Mouse (Mus musculus): ENCODE results near the gene Gm17428. TPM values are rescaled to one million over a fixed set of nuclear protein-coding genes. Genes with fewer than 3 reads are reported as not detected.
"Not testable (repeated sequence)": the region's sequence is repeated elsewhere in the genome, so short reads cannot be mapped to it uniquely, and the experiment has no call there.

Gm17428 gene
- polyA plus RNA-seq, 1 experiment from 2014 or later, result not detected

- H3K27me3 ChIP-seq (ENCODE audit: low read depth, poor library complexity, severe bottlenecking), result 0 out of 2 replicates have a peak, but pooled peaks cover 10% of the 10 kb centered on the region
- WGBS, result 94% methylated on average over 10 of the region's 11 CpGs
- H3K36me3 ChIP-seq; DNase-seq (ENCODE audit: low spot score); H3K4me3 ChIP-seq; H3K27ac ChIP-seq; H3K9me3 ChIP-seq (replicated peaks); H3K4me1 ChIP-seq: not testable (repeated sequence)
These were observed 3.9 kb upstream of the Gm17428 start for GRCm38 (mm10) chr14:54972786-54973185.

GRCm38 (mm10) chr14:54974068-54974791, 2.5 kb upstream of the Gm17428 start:
- Histone ChIP-seq H3K9me3 (replicated peaks) (no peaks in the 10 kb centered on the region), H3K4me3 (no peak overlapping the region), H3K36me3 (no peaks in the 10 kb centered on the region), H3K27me3 (ENCODE audit: low read depth, poor library complexity, severe bottlenecking) (0 out of 2 replicates have a peak, but pooled peaks cover 16% of the 10 kb centered on the region), H3K27ac (no peak overlapping the region), H3K4me1 (no peaks in the 10 kb centered on the region)
- WGBS, result 81% methylated on average over 6 of the region's 6 CpGs
- no peak for DNase-seq (ENCODE audit: low spot score)

GRCm38 (mm10) chr14:54978664-54979063, 1.9 kb downstream of the Gm17428 start:
- Histone ChIP-seq H3K4me1 (no peaks in the 10 kb centered on the region), H3K27me3 (ENCODE audit: low read depth, poor library complexity, severe bottlenecking) (0 out of 2 replicates have a peak, but pooled peaks cover 16% of the 10 kb centered on the region), H3K9me3 (replicated peaks) (no peaks in the 10 kb centered on the region), H3K4me3 (no peak overlapping the region), H3K27ac (no peak overlapping the region), H3K36me3 (no peaks in the 10 kb centered on the region)
- WGBS, result 86% methylated on average over 8 of the region's 8 CpGs
- no peak for DNase-seq (ENCODE audit: low spot score)

GRCm38 (mm10) chr14:54981934-54982333, 5.2 kb downstream of the Gm17428 start:
- WGBS, result 94% methylated on average over 7 of the region's 7 CpGs
- no peak overlapping the region for H3K27ac ChIP-seq
- H3K9me3 ChIP-seq (replicated peaks), result no peaks in the 10 kb centered on the region

GRCm38 (mm10) chr14:54988350-54988874, 11.7 kb downstream of the Gm17428 start:
- H3K4me1 ChIP-seq; H3K27me3 ChIP-seq (ENCODE audit: low read depth, poor library complexity, severe bottlenecking); DNase-seq (ENCODE audit: low spot score); H3K9me3 ChIP-seq (replicated peaks); H3K27ac ChIP-seq; H3K36me3 ChIP-seq; H3K4me3 ChIP-seq: not testable (repeated sequence)
- 90% methylated on average over 9 of the region's 9 CpGs for WGBS

More at GRCm38 (mm10) chr14:54981934-54982333, 5.2 kb downstream of the Gm17428 start:
- DNase-seq (ENCODE audit: low spot score), result no peak
- 0 out of 2 replicates have a peak, but pooled peaks cover 5% of the 10 kb centered on the region for H3K27me3 ChIP-seq (ENCODE audit: low read depth, poor library complexity, severe bottlenecking)
- no peaks in the 10 kb centered on the region for H3K4me1 ChIP-seq
- no peak overlapping the region for H3K4me3 ChIP-seq
- H3K36me3 ChIP-seq, result no peaks in the 10 kb centered on the region

GRCm38 (mm10) chr14:54988882-54989281, 12.1 kb downstream of the Gm17428 start:
- DNase-seq (ENCODE audit: low spot score), result no peak
- Histone ChIP-seq H3K4me1 (no peaks in the 10 kb centered on the region), H3K4me3 (no peak overlapping the region), H3K9me3 (replicated peaks) (no peaks in the 10 kb centered on the region), H3K27me3 (ENCODE audit: low read depth, poor library complexity, severe bottlenecking) (no peaks in the 10 kb centered on the region), H3K36me3 (no peaks in the 10 kb centered on the region), H3K27ac (no peak overlapping the region)
- 93% methylated on average over 13 of the region's 13 CpGs for WGBS

GRCm38 (mm10) chr14:54989886-54990441, 13.2 kb downstream of the Gm17428 start:
- Histone ChIP-seq H3K4me1 (peaks cover 8% of the 10 kb centered on the region; the same call in 1 of the 2 replicates), H3K27ac (no peak overlapping the region), H3K9me3 (replicated peaks) (no peaks in the 10 kb centered on the region), H3K27me3 (ENCODE audit: low read depth, poor library complexity, severe bottlenecking) (no peaks in the 10 kb centered on the region), H3K36me3 (no peaks in the 10 kb centered on the region), H3K4me3 (no peak overlapping the region)
- no peak for DNase-seq (ENCODE audit: low spot score)
- WGBS, result 92% methylated on average over 8 of the region's 8 CpGs

GRCm38 (mm10) chr14:54992196-54992595, 15.5 kb downstream of the Gm17428 start:
- Histone ChIP-seq H3K27ac (no peak overlapping the region), H3K27me3 (ENCODE audit: low read depth, poor library complexity, severe bottlenecking) (no peaks in the 10 kb centered on the region), H3K4me3 (no peak overlapping the region), H3K9me3 (replicated peaks) (no peaks in the 10 kb centered on the region), H3K36me3 (no peaks in the 10 kb centered on the region), H3K4me1 (peaks cover 24% of the 10 kb centered on the region)
- WGBS, result 89% methylated on average over 10 of the region's 10 CpGs
- DNase-seq (ENCODE audit: low spot score), result no peak

- peaks cover 26% of the 10 kb centered on the region for H3K4me1 ChIP-seq
- no peaks in the 10 kb centered on the region for H3K27me3 ChIP-seq (ENCODE audit: low read depth, poor library complexity, severe bottlenecking)
- H3K4me3 ChIP-seq, result no peak overlapping the region
- H3K9me3 ChIP-seq (replicated peaks), result no peaks in the 10 kb centered on the region
- 82% methylated on average over 10 of the region's 10 CpGs for WGBS
- DNase-seq (ENCODE audit: low spot score), result no peak
- H3K27ac ChIP-seq, result no peak overlapping the region
- no peaks in the 10 kb centered on the region for H3K36me3 ChIP-seq
These were observed 16.9 kb downstream of the Gm17428 start for GRCm38 (mm10) chr14:54993636-54994035.

- WGBS, result 68% methylated on average over 11 of the region's 11 CpGs
- Histone ChIP-seq H3K4me1 (peaks cover 26% of the 10 kb centered on the region), H3K27ac (peak within 1 kb of the TSS; percentile 47; the same call in 1 of the 2 replicates), H3K9me3 (replicated peaks) (no peaks in the 10 kb centered on the region), H3K27me3 (ENCODE audit: low read depth, poor library complexity, severe bottlenecking) (no peaks in the 10 kb centered on the region), H3K36me3 (no peaks in the 10 kb centered on the region), H3K4me3 (no peak within 1 kb of the TSS)
- DNase-seq (ENCODE audit: low spot score), result no peak
These were observed 17.6 kb downstream of the Gm17428 start, which contains the start of gene Myh7 for GRCm38 (mm10) chr14:54994136-54994868. Gene Myh7, minus strand, starts transcription at chr14:54994626.

- Histone ChIP-seq H3K4me1 (peaks cover 26% of the 10 kb centered on the region), H3K9me3 (replicated peaks) (no peaks in the 10 kb centered on the region), H3K27me3 (ENCODE audit: low read depth, poor library complexity, severe bottlenecking) (no peaks in the 10 kb centered on the region), H3K4me3 (no peak overlapping the region), H3K27ac (0 out of 2 replicates have a peak overlapping the region, but pooled peaks have one; percentile 47), H3K36me3 (no peaks in the 10 kb centered on the region)
- no peak for DNase-seq (ENCODE audit: low spot score)
These were observed 18.1 kb downstream of the Gm17428 start for GRCm38 (mm10) chr14:54994869-54995186.

- no peaks in the 10 kb centered on the region for H3K36me3 ChIP-seq
- no peak for DNase-seq (ENCODE audit: low spot score)
- H3K27ac ChIP-seq, result peak overlapping the region; percentile 47; the same call in 1 of the 2 replicates
- H3K4me1 ChIP-seq, result peaks cover 26% of the 10 kb centered on the region
- H3K4me3 ChIP-seq, result no peak overlapping the region
- no peaks in the 10 kb centered on the region for H3K27me3 ChIP-seq (ENCODE audit: low read depth, poor library complexity, severe bottlenecking)
- no peaks in the 10 kb centered on the region for H3K9me3 ChIP-seq (replicated peaks)
- WGBS, result 64% methylated on average over 14 of the region's 14 CpGs
These were observed 18.9 kb downstream of the Gm17428 start for GRCm38 (mm10) chr14:54995457-54996138.

Data from limb, embryonic 10.5 days (tissue).